Mouse (Mus musculus) neural tube, embryonic 11.5 days (tissue): ENCODE results near the gene Vmo1. TPM values are rescaled to one million over a fixed set of nuclear protein-coding genes. Genes with fewer than 3 reads are reported as not detected.
A peak's percentile ranks its signal among the peaks of the same experiment; 100 is the strongest.

Experiments
- ATAC-seq: fragments of 200-750 bp; cut with Nextera tagmentation; 2 replicates; pipeline ENCODE4 v1.8.0; 2017; ENCODE audit warnings: moderate number of reproducible peaks, mild to moderate bottlenecking, moderate TSS enrichment, moderate library complexity; ENCODE audit not compliant: insufficient read depth, low FRiP score, low TSS enrichment
- DNase-seq: peaks from one replicate; pipeline ENCODE4 v3.0.0-alpha.2; 2015; ENCODE audit warnings: low spot score
- H3K27ac ChIP-seq: fragments of 300-500 bp; sonication (generic); 2 replicates; pipeline ENCODE4 v1.5.1; 2014; ENCODE audit warnings: low read depth, mild to moderate bottlenecking, low read length
- H3K27me3 ChIP-seq: fragments of 300-500 bp; sonication (generic); 2 replicates; pipeline ENCODE4 v1.6.1; 2014; ENCODE audit warnings: mild to moderate bottlenecking, low read length, mixed read lengths; ENCODE audit not compliant: control insufficient read depth, insufficient read depth
- H3K36me3 ChIP-seq: fragments of 300-500 bp; sonication (generic); 2 replicates; pipeline ENCODE4 v1.6.1; 2014; ENCODE audit warnings: mild to moderate bottlenecking, low read length, moderate library complexity, mixed read lengths; ENCODE audit not compliant: control insufficient read depth, insufficient read depth
- H3K4me1 ChIP-seq: fragments of 300-500 bp; sonication (generic); 2 replicates; pipeline ENCODE4 v1.6.1; 2014; ENCODE audit warnings: low read length, mixed read lengths; ENCODE audit not compliant: control insufficient read depth, insufficient read depth
- H3K4me2 ChIP-seq: fragments of 300-500 bp; sonication (generic); 2 replicates; pipeline ENCODE4 v1.6.1; 2014; ENCODE audit warnings: low read depth, mild to moderate bottlenecking, moderate library complexity
- H3K4me3 ChIP-seq: fragments of 300-500 bp; sonication (generic); 2 replicates; pipeline ENCODE4 v1.5.1; 2014; ENCODE audit warnings: low read depth, low read length
- H3K9ac ChIP-seq: fragments of 300-500 bp; sonication (generic); 2 replicates; pipeline ENCODE4 v1.6.1; 2014; ENCODE audit warnings: mild to moderate bottlenecking, low read length
- H3K9me3 ChIP-seq: fragments of 300-500 bp; sonication (generic); 2 replicates; pipeline ENCODE4 v1.6.1; 2016; ENCODE audit warnings: low read length; ENCODE audit not compliant: control insufficient read depth
- WGBS: fragments of 180-500 bp; shearing (Covaris S2); extraction: QIAGEN DNeasy Blood & Tissue Kit; methylation state at CpG from one replicate; pipeline ENCODE4 v1.1.7; 2014; 5-methylcytosine and 5-hydroxymethylcytosine counted together
- polyA plus RNA-seq: library from polyadenylated mRNA; unstranded; fragments of >200 nt; fragmentation: Nextera tagmentation; extraction: Ambion mirVana; gene quantifications from 2 replicates; pipeline ENCODE4 v1.2.1, GENCODE M21; 2014

Gene Vmo1
- polyA plus RNA-seq, 1 experiment from 2014 or later, result not detected

DNA sequence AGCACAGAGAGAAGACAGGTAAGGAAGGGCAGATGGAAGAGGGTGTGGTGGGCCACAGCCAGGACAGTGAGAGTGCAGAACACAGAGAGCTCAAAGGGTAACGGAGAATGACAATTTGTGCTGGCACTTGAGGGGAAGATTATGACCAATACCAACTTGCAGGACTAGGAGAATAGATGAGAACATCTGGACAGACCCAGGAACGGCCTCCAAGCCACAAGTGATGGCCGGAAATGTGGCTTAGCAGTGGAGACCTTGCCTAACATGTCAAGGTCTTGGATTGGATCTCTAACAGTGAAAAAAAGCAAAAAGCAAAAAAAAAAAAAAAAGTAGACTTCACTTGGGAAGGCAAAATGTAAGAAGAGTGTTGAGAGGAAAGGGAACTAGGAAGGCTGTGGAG is 44.7 kb downstream of the Vmo1 start:
- Histone ChIP-seq H3K27ac (no peak overlapping the region), H3K4me2 (no peak overlapping the region), H3K27me3 (peaks cover 4% of the 10 kb centered on the region), H3K9me3 (no peaks in the 10 kb centered on the region), H3K36me3 (no peaks in the 10 kb centered on the region), H3K9ac (no peak overlapping the region), H3K4me3 (no peak overlapping the region), H3K4me1 (no peaks in the 10 kb centered on the region)
- no peak for ATAC-seq
- WGBS, result 85% methylated on average over 3 of the region's 3 CpGs
- no peak for DNase-seq

GRCm38 (mm10) chr11:70467902-70468619 is 46.4 kb downstream of the Vmo1 start:
- no peaks in the 10 kb centered on the region for H3K4me1 ChIP-seq
- H3K36me3 ChIP-seq, result no peaks in the 10 kb centered on the region
- no peak for ATAC-seq
- no peak overlapping the region for H3K9ac ChIP-seq
- H3K4me3 ChIP-seq, result no peak overlapping the region
- WGBS, result 93% methylated on average over 5 of the region's 5 CpGs
- H3K27ac ChIP-seq, result no peak overlapping the region
- H3K4me2 ChIP-seq, result no peak overlapping the region
- H3K9me3 ChIP-seq, result no peaks in the 10 kb centered on the region
- peaks cover 4% of the 10 kb centered on the region for H3K27me3 ChIP-seq
- DNase-seq, result no peak

DNA sequence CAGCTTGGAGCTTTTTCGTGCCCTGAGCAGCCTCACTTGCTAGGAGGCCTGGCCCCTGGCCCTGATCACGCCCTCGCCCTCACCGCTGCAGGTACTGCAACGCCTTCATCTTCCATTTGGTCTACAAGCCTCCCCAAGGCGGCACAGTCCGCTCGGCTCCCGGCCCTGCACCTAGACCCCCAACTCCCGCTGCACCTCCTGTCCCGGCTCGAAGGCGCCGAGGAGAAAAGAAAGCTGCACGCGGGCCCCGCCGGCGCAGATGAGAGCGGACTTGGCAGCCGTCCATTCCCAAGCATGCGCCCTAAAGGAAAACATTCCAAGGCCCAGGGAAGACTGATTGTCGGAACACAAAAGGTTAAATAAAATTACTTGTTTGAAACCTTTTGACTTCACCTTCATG is 48.6 kb downstream of the Vmo1 start:
- WGBS, result 21% methylated on average over 23 of the region's 23 CpGs
- no peak for ATAC-seq
- no peak overlapping the region for H3K4me3 ChIP-seq
- H3K4me2 ChIP-seq, result no peak overlapping the region
- DNase-seq, result peak; percentile 22
- no peak overlapping the region; the same call in 1 of the 2 replicates for H3K9ac ChIP-seq
- no peaks in the 10 kb centered on the region for H3K36me3 ChIP-seq
- H3K27me3 ChIP-seq, result peaks cover 4% of the 10 kb centered on the region
- no peaks in the 10 kb centered on the region for H3K4me1 ChIP-seq
- H3K27ac ChIP-seq, result no peak overlapping the region
- no peaks in the 10 kb centered on the region for H3K9me3 ChIP-seq

DNA sequence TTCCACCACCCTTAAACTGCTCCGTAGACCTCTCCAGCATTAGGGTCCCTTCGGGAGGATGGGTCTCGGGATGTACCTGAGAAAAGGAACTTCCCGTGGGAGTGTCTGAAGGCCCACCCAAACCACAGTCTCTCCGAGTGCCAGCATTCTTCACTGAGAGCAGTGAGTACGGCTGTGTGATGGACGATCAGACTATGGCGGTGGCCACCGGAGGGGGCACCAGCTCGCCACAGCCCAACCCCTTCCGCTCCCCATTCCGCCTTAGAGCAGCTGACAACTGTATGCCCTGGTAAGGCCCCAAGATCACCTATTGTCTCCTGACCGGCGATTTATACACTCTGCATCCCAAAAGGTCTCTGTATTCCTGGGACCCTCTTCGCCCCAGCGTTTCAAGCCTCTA is 49.2 kb downstream of the Vmo1 start:
- Histone ChIP-seq H3K4me1 (no peaks in the 10 kb centered on the region), H3K9me3 (no peaks in the 10 kb centered on the region), H3K36me3 (no peaks in the 10 kb centered on the region), H3K27ac (no peak overlapping the region), H3K27me3 (peaks cover 10% of the 10 kb centered on the region), H3K9ac (no peak overlapping the region; the same call in 1 of the 2 replicates), H3K4me2 (no peak overlapping the region), H3K4me3 (no peak overlapping the region)
- WGBS, result 24% methylated on average over 16 of the region's 16 CpGs
- DNase-seq (peak; percentile 20), ATAC-seq (no peak)

GRCm38 (mm10) chr11:70463970-70464369 is 50.4 kb downstream of the Vmo1 start:
- Histone ChIP-seq H3K36me3 (no peaks in the 10 kb centered on the region), H3K4me2 (no peak overlapping the region), H3K9me3 (no peaks in the 10 kb centered on the region), H3K27me3 (peaks cover 22% of the 10 kb centered on the region), H3K27ac (no peak overlapping the region), H3K9ac (no peak overlapping the region), H3K4me1 (no peaks in the 10 kb centered on the region), H3K4me3 (no peak overlapping the region)
- ATAC-seq (no peak), DNase-seq (no peak)
- WGBS, result 81% methylated on average over 5 of the region's 5 CpGs

Other genes starting within 250 kb of the Vmo1 start
- gene Alox12e, start 192.0 kb downstream of the Vmo1 start, polyA plus RNA-seq, result not detected in 2 replicates
- not detected in 2 replicates for gene Alox15, start 162.6 kb downstream of the Vmo1 start, polyA plus RNA-seq
- gene Pelp1, start 104.6 kb downstream of the Vmo1 start, polyA plus RNA-seq, result 38.3 and 41.8 TPM in 2 replicates
- gene Arrb2, start 82.0 kb downstream of the Vmo1 start, polyA plus RNA-seq, result 24.2 and 31.0 TPM in 2 replicates
- 39.1 and 41.6 TPM in 2 replicates for gene Med11, start 62.7 kb downstream of the Vmo1 start, polyA plus RNA-seq
- gene Zmynd15, start 55.2 kb downstream of the Vmo1 start, polyA plus RNA-seq, result 0.19 TPM in 1 of 2 replicates, not detected in the other
- gene Cxcl16, start 54.6 kb downstream of the Vmo1 start, polyA plus RNA-seq, result 0.84 and 0.93 TPM in 2 replicates
- not detected in 2 replicates for gene Tm4sf5, start 9.4 kb downstream of the Vmo1 start, polyA plus RNA-seq
- 0.20 TPM in 1 of 2 replicates, not detected in the other for gene Gltpd2, start 4.6 kb upstream of the Vmo1 start, polyA plus RNA-seq
- gene Psmb6, start 10.8 kb upstream of the Vmo1 start, polyA plus RNA-seq, result 898 and 923 TPM in 2 replicates
- not detected in 2 replicates for gene Gm40193, start 18.3 kb upstream of the Vmo1 start, polyA plus RNA-seq
- 2.9 and 4.0 TPM in 2 replicates for gene Pld2, start 25.4 kb upstream of the Vmo1 start, polyA plus RNA-seq
- 15.0 and 16.0 TPM in 2 replicates for gene Mink1, start 48.3 kb upstream of the Vmo1 start, polyA plus RNA-seq
- not detected in 2 replicates for gene 4930544D05Rik, start 101.2 kb upstream of the Vmo1 start, polyA plus RNA-seq
- gene Chrne, start 104.6 kb upstream of the Vmo1 start, polyA plus RNA-seq, result 0.41 TPM in 1 of 2 replicates, not detected in the other
- gene Gp1ba, start 124.5 kb upstream of the Vmo1 start, polyA plus RNA-seq, result 1.3 and 1.6 TPM in 2 replicates
- gene Rnf167, start 132.6 kb upstream of the Vmo1 start, polyA plus RNA-seq, result 86.4 and 92.9 TPM in 2 replicates
- gene Slc25a11, start 132.9 kb upstream of the Vmo1 start, polyA plus RNA-seq, result 142 and 146 TPM in 2 replicates
- gene Pfn1, start 140.0 kb upstream of the Vmo1 start, polyA plus RNA-seq, result 1,399 and 1,464 TPM in 2 replicates
- gene Eno3, start 142.6 kb upstream of the Vmo1 start, polyA plus RNA-seq, result 39.3 and 48.9 TPM in 2 replicates
- 146 and 152 TPM in 2 replicates for gene Spag7, start 154.8 kb upstream of the Vmo1 start, polyA plus RNA-seq
- 10.7 and 10.8 TPM in 2 replicates for gene Camta2, start 173.5 kb upstream of the Vmo1 start, polyA plus RNA-seq
- gene Inca1, start 185.5 kb upstream of the Vmo1 start, polyA plus RNA-seq, result 0.86 and 1.3 TPM in 2 replicates
- 5.4 and 6.5 TPM in 2 replicates for gene Kif1c, start 185.9 kb upstream of the Vmo1 start, polyA plus RNA-seq
- gene Zfp3, start 249.6 kb upstream of the Vmo1 start, polyA plus RNA-seq, result 9.9 and 10.6 TPM in 2 replicates